Mouse (Mus musculus): Measurements from ENCODE around the gene Fam149b. TPM values are rescaled to one million over a fixed set of nuclear protein-coding genes. Genes with fewer than 3 reads are reported as not detected.

Fam149b gene
- polyA plus RNA-seq, 1 experiment from 2014 or later: 12.8 TPM

DNA sequence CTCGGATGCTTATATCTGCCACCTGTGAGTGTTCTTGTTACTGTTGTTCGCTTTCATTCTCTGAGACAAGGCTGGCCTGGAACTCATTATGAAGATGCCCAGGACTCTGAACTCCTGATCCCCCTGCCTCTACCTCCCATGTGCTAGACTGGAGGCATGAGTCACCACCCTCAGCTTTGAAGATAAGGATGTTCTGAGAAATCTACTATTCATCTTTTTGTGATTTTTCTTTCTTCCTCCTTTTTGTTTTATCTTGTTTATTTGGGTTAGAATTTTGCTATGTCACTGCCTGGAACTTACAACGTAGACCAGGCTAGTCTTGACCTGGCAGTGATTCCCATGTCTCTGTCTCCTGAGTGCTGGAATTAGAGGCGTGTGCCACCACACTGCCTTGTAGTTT, 16.6 kb upstream of the Fam149b start:
- H3K27ac ChIP-seq (ENCODE audit: low read depth, low read length): no peak overlapping the region
- WGBS: 89% methylated on average over 4 of the region's 4 CpGs
- H3K4me2 ChIP-seq (replicated peaks; ENCODE audit: low read depth): no peak overlapping the region

DNA sequence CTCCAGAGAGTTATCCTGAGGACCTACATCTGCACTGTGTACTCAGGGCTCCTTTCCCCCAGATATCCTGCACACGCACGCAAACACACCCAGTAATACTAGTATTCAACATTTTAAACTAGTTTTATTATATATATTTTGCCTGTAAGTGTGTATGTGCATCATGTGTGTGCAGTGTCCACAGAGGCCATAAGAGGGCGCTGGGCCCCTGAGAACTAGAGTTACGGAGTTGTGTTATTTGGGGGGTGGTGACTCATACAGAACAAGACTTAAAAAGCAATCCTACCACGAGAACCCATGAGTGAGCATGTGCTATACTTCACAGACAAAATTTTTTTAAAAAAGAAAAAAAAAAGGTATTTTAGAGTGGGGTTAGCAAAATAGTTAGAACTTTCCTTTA, 8.5 kb upstream of the Fam149b start:
- Histone ChIP-seq H3K4me3 (ENCODE audit: low read depth, low read length) (no peak overlapping the region), H3K9ac (ENCODE audit: low read depth, low read length) (no peak overlapping the region), H3K4me2 (replicated peaks; ENCODE audit: low read depth) (no peak overlapping the region), H3K36me3 (ENCODE audit: control insufficient read depth, insufficient read depth) (peaks cover 50% of the 10 kb centered on the region), H3K9me3 (ENCODE audit: control insufficient read depth) (no peaks in the 10 kb centered on the region), H3K27ac (ENCODE audit: low read depth, low read length) (no peak overlapping the region), H3K27me3 (replicated peaks; ENCODE audit: control insufficient read depth, insufficient read depth, low read length) (no peaks in the 10 kb centered on the region), H3K4me1 (replicated peaks; ENCODE audit: control insufficient read depth, insufficient read depth, low read length) (no peaks in the 10 kb centered on the region)
- 96% methylated on average over 5 of the region's 5 CpGs for WGBS
- ATAC-seq: no peak
- no peak for TF ChIP-seq CTCF (IDR thresholded peaks at IDR 0.05; ENCODE audit: low read depth)

More for the DNA sequence above, 16.6 kb upstream of the Fam149b start:
- no peak for ATAC-seq
- Histone ChIP-seq H3K27me3 (replicated peaks; ENCODE audit: control insufficient read depth, insufficient read depth, low read length) (no peaks in the 10 kb centered on the region), H3K4me3 (ENCODE audit: low read depth, low read length) (no peak overlapping the region), H3K9ac (ENCODE audit: low read depth, low read length) (no peak overlapping the region), H3K36me3 (ENCODE audit: control insufficient read depth, insufficient read depth) (peaks cover 68% of the 10 kb centered on the region), H3K9me3 (ENCODE audit: control insufficient read depth) (no peaks in the 10 kb centered on the region), H3K4me1 (replicated peaks; ENCODE audit: control insufficient read depth, insufficient read depth, low read length) (no peaks in the 10 kb centered on the region)
- no peak for TF ChIP-seq CTCF (IDR thresholded peaks at IDR 0.05; ENCODE audit: low read depth)

DNA sequence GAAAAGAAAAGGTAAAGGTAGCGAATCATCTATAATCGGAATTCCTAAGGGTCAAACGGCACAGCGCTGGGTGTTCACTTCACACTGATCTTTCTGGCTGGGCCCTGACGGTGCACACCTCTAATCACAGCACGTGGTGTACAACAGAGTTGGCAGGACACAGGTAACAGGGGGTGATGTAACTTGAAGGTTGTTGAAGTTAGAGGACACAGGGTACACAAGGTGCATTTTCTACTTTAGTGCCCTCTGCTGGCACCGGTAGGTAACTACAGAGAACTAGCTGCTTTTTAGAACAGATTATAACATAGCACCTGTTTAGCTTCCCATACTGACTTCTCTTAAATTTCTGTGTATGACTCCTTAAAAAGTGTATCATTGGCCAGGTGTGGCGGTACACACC, 7.8 kb upstream of the Fam149b start:
- Histone ChIP-seq H3K4me2 (replicated peaks; ENCODE audit: low read depth) (no peak overlapping the region), H3K9me3 (ENCODE audit: control insufficient read depth) (no peaks in the 10 kb centered on the region), H3K4me3 (ENCODE audit: low read depth, low read length) (no peak overlapping the region), H3K36me3 (ENCODE audit: control insufficient read depth, insufficient read depth) (peaks cover 49% of the 10 kb centered on the region), H3K4me1 (replicated peaks; ENCODE audit: control insufficient read depth, insufficient read depth, low read length) (no peaks in the 10 kb centered on the region), H3K27me3 (replicated peaks; ENCODE audit: control insufficient read depth, insufficient read depth, low read length) (no peaks in the 10 kb centered on the region), H3K9ac (ENCODE audit: low read depth, low read length) (no peak overlapping the region), H3K27ac (ENCODE audit: low read depth, low read length) (no peak overlapping the region)
- peak; percentile 33; the same call in 1 of the 2 replicates for ATAC-seq
- TF ChIP-seq CTCF (IDR thresholded peaks at IDR 0.05; ENCODE audit: low read depth): peak; percentile 62
- 83% methylated on average over 8 of the region's 8 CpGs for WGBS

- H3K4me2 ChIP-seq (replicated peaks; ENCODE audit: low read depth): no peak overlapping the region
- peaks cover 45% of the 10 kb centered on the region for H3K36me3 ChIP-seq (ENCODE audit: control insufficient read depth, insufficient read depth)
- H3K9me3 ChIP-seq (ENCODE audit: control insufficient read depth): no peaks in the 10 kb centered on the region
- no peak overlapping the region for H3K9ac ChIP-seq (ENCODE audit: low read depth, low read length)
- H3K27me3 ChIP-seq (replicated peaks; ENCODE audit: control insufficient read depth, insufficient read depth, low read length): no peaks in the 10 kb centered on the region
- no peak overlapping the region for H3K27ac ChIP-seq (ENCODE audit: low read depth, low read length)
- ATAC-seq: no peak
- 66% methylated on average over 7 of the region's 7 CpGs for WGBS
- H3K4me3 ChIP-seq (ENCODE audit: low read depth, low read length): no peak overlapping the region
- no peaks in the 10 kb centered on the region for H3K4me1 ChIP-seq (replicated peaks; ENCODE audit: control insufficient read depth, insufficient read depth, low read length)
- TF ChIP-seq CTCF (IDR thresholded peaks at IDR 0.05; ENCODE audit: low read depth): no peak
Measured at GRCm38 (mm10) chr14:20340866-20341265, 7.1 kb upstream of the Fam149b start.

- Histone ChIP-seq H3K36me3 (ENCODE audit: control insufficient read depth, insufficient read depth) (peaks cover 26% of the 10 kb centered on the region), H3K4me1 (replicated peaks; ENCODE audit: control insufficient read depth, insufficient read depth, low read length) (no peaks in the 10 kb centered on the region; the same call in 1 of the 2 replicates), H3K9ac (ENCODE audit: low read depth, low read length) (no peak overlapping the region), H3K9me3 (ENCODE audit: control insufficient read depth) (no peaks in the 10 kb centered on the region), H3K4me2 (replicated peaks; ENCODE audit: low read depth) (no peak overlapping the region), H3K27me3 (replicated peaks; ENCODE audit: control insufficient read depth, insufficient read depth, low read length) (no peaks in the 10 kb centered on the region), H3K27ac (ENCODE audit: low read depth, low read length) (no peak overlapping the region), H3K4me3 (ENCODE audit: low read depth, low read length) (no peak overlapping the region)
- no peak for TF ChIP-seq CTCF (IDR thresholded peaks at IDR 0.05; ENCODE audit: low read depth)
- no peak for ATAC-seq
- WGBS: 75% methylated on average over 9 of the region's 9 CpGs
Measured at GRCm38 (mm10) chr14:20345885-20346284, 2.1 kb upstream of the Fam149b start.

GRCm38 (mm10) chr14:20347441-20347990, 446 bp upstream of the Fam149b start:
- Histone ChIP-seq H3K36me3 (ENCODE audit: control insufficient read depth, insufficient read depth) (peaks cover 21% of the 10 kb centered on the region), H3K4me3 (ENCODE audit: low read depth, low read length) (peak overlapping the region; percentile 62), H3K4me2 (replicated peaks; ENCODE audit: low read depth) (peak overlapping the region; percentile 79), H3K27ac (ENCODE audit: low read depth, low read length) (peak overlapping the region; percentile 94), H3K4me1 (replicated peaks; ENCODE audit: control insufficient read depth, insufficient read depth, low read length) (no peaks in the 10 kb centered on the region; the same call in 1 of the 2 replicates), H3K9ac (ENCODE audit: low read depth, low read length) (peak overlapping the region; percentile 88), H3K9me3 (ENCODE audit: control insufficient read depth) (no peaks in the 10 kb centered on the region), H3K27me3 (replicated peaks; ENCODE audit: control insufficient read depth, insufficient read depth, low read length) (no peaks in the 10 kb centered on the region)
- ATAC-seq: peak; percentile 60
- TF ChIP-seq CTCF (IDR thresholded peaks at IDR 0.05; ENCODE audit: low read depth): no peak
- WGBS: 2% methylated on average over 15 of the region's 15 CpGs
